Mouse (Mus musculus): Measurements from ENCODE around the gene Tmem59.
A peak's percentile ranks its signal among the peaks of the same experiment; 100 is the strongest.

Tmem59 gene

DNA sequence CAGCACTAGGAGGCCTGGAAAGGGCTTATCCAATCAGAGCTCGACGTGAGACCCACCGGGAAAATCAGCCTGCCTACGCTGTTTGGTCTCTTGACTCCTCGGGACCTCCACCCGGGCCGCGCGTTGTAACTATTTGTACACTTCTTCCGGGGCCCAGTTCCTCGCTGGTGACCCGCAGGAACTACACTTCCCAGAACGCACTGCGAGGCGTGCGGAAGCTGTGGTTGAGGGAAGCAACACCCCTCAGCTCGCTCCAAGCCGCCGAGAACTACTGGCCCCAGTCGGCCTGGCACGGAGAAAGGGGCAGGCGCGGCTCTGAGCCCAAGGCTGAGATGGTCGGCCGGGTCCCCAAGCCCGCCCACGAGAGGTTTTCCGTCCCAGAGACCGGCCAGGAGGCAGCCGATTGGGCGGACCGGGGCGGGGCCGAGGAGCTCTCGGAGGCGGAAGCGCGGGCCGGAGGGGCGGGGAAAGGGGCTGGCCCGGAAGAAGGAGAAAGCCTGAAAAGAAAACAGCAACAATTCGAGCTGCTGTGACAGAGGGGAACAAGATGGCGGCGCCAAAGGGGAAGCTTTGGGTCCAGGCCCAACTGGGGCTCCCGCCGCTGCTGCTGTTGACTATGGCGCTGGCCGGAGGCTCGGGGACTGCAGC lies at the start of gene Tmem59:
Gene Tmem59 (plus strand): TSS at position 218 of the 648 bp plus-strand sequence.
- DNase-seq (ENCODE audit: low spot score) = peak; percentile 96

DNA sequence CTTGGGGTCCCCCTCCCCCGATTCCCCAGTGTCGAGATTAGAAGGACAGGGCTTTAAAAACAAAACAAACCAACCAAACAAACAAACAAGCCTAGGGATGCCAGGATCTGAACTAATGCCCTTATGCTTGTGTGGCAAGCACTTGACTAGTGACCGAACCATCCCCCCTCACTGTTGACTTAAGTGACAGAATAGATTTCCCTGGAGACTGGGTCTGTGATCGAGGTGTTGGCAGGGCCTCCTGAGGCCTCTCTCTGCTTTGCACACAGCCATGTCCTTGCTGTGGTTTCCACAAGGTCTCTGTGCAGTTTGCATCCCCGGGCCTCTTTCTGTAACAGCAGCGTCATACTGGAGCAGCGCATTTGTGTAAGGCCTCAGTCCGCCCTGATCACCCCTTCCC lies 48.8 kb upstream of the Tmem59 start:
- DNase-seq (ENCODE audit: low spot score) = no peak

DNA sequence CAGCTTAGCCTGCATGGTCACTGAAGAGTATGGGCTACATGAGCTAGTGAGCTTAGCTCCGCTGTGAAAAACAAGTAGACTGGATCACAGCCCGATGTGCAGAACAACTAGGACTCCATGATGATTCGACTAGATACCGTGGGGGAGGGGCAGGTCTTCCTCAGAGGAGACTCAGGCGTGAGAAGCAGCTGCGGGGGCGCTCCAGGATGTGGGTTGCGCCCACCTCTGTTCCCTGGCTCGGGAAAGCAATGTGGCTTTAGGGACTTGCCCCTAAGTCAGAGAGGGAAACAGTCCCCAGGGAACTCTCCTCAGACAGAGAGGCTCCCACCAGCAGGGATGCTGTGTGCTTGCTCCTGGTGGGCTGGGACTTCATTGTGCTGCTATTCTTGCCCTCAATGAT lies 47.7 kb upstream of the Tmem59 start:
- no peak for DNase-seq (ENCODE audit: low spot score)

DNA sequence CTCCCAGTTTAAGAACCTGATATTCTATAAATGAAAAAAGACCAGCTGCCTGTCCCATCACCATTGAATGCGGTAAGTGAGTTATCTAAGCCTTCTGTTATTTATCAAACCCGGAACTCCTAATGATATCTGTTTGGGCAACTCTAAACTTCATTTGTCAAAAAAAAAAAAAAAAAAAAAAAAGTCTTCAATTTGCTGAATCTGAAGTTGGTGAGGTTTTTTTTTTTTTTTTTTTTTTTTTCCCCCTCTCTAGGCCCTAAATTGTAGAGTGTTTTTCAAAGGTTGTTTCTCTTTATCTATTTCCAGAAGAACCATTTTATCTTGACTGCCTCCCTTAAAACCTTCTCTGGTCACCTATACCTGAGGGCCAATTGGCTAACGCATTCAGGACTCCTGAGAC lies 43.3 kb upstream of the Tmem59 start:
- DNase-seq (ENCODE audit: low spot score) = no peak

DNA sequence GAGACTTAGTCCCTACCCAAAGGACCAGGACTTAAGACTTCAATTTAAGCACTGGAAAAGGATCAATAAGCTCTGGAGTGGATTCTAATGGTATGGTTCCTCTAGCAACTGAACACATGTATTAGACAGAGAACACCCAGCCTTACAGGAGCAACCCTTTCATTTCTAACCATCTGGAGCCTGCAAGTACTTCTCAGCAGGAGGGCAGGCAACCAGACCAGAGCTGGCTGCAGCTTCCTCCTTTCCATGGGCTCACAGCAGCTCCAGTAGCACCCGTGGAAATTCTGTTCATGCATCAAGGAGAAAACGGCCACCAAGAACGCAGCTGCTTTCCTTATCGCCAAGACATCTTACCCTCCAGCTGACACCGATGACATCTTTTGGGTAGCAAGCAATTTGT lies 42.5 kb upstream of the Tmem59 start:
- no peak for DNase-seq (ENCODE audit: low spot score)

DNA sequence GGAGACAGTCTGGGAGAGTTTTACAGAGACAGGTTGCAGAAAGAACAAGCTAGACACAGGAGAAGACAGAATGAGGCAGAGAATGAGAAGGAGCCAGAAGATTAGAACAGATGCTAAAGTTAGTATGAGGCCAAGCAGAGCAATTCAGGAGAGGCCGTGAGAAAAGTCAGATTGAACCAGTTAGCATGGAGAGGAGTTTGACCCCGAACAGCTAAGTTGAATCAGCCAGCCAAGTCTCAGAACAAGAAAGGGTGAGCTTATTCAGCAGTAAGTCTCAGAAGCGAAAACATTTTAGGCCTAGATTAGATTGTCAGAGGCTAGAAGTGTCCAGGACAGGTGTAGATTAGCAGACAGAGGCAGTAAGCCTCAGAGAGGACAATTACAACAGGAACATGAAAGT lies 41.7 kb upstream of the Tmem59 start:
- no peak for DNase-seq (ENCODE audit: low spot score)

DNA sequence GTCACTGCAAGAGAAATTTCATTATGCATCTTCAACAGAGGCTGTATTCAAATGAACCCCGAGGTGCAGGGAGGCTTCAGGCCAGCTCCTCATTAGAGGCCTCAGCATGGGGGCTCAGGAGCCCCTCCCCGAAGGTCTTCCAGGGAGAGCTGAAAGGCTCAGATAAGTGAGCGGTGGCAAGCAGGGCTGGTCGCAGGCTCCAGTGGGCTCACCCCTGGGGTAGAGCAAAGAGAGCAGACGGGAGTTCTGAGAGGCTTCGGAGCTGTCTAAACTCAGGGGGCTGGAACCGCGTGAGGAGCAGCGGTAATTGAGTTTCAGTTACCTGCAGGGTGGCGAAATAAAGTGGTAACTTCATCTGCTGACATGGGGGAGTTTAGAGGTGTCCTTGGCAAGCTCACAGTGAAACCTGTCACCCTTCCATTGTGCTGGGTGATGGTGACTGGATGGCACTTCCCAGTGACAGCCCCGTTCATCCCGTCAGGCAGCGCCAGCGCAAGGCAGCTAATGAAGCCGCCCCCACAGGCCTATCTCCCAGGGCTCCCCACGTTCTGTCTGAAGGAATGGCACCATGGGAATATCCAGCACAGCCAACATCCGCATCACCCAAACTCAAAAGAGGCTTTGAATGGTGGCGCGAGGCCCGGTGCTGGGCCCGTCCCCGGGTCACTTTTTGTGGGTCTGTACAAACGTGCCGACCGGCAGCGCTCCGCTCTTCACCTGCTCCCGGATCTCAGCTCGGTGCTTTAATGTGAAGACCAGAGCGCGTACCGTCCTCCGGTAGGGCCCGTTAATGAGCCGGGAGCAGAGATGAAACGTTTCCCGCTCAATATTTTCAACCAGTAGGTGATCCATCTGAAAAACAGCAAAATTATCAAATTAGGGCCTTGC lies 39.0 kb upstream of the Tmem59 start:
- DNase-seq (ENCODE audit: low spot score) = no peak

DNA sequence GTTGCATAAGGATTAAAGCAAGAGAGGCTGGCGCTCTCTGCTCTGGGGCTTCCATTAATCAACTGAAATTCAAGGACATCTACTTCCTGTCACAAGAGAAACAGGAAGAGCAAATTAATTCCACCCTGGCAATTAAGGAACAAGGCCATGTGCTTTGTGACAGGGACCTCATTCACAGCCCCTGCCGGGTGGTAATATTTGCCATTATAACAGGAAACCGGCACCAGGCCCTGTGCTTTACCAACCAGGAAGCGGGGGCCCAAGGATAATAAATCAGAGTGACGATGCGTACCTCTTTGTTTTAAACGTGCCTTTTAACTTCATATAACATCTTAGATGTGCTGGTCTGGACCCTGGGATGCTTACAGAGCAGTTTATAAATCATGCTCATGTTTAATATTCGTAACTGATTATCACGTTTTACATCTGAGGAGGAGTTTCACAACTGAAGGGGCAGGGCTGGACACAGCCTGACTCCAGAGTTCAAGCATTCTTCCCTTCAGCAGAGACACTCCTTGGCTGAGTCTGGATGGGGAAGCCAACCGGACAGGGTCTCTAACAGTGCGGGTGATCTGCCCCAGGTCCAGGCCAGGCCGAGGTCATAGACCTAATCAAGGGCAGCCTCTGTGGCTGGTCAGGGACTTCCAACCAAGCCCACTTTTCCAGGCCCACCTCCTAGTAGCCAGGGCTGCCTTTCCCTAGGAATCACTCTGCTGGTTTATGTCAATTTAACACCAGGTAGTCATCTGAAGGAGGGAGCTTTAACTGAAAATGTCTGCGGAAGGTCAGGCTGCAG lies 38.2 kb upstream of the Tmem59 start:
- no peak for DNase-seq (ENCODE audit: low spot score)

DNA sequence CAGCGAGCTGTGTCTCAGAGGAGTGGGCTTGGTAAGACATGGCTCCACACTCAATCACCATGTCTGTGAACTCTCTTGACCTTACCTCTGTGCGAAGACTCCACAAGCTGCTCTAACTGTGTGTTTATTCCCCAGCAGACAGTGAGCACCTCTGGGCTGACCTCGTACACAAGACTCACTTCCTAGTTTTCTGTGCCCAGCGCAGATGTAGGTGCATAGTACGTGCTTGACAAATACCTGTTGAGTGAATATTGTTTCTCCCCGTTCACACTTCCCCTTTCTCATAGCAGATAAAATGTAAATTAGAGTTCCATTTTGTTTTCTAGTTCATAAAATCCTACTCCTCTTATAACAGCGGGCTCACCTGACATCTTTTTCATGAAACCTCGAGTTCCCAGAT lies 34.7 kb upstream of the Tmem59 start:
- no peak for DNase-seq (ENCODE audit: low spot score)

DNA sequence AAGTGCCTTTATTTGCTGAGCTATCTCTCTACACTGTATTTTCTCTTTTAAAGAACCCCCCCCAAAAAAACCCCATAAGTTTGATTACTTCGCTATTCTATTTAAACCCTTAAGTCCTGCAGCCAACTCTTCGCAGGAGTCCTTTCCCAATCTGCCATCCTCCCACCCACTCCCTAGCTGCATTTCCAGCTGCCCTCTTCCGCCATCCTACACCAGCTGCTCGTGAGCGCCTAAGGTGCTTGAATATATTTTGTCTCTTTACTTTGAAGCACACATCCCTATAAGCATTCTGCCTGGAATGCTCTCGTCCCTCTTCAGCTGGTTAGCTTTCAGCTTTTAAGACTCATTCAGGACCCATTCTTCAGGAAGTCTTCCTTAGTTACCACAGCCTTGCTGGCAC lies 27.2 kb upstream of the Tmem59 start:
- no peak for DNase-seq (ENCODE audit: low spot score)

DNA sequence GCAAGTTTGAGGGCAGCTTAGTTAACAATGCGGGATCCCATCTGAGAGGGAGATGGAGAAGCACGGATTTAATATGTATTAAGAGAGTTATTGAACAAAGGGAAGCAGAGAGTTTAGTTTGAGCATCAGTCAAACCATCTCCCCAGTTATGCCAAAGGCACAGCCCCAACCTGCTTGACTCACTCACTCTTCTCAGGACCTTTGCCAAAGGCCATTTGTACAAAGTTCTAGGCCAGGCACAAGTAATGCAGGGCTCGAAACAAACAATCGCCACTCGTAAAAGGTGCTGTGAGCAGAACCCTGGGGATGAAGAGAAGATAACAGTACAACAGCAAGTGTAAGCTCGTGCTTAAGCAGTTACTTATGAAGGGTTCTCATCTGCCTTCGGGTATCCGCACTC lies 25.6 kb upstream of the Tmem59 start:
- no peak for DNase-seq (ENCODE audit: low spot score)

DNA sequence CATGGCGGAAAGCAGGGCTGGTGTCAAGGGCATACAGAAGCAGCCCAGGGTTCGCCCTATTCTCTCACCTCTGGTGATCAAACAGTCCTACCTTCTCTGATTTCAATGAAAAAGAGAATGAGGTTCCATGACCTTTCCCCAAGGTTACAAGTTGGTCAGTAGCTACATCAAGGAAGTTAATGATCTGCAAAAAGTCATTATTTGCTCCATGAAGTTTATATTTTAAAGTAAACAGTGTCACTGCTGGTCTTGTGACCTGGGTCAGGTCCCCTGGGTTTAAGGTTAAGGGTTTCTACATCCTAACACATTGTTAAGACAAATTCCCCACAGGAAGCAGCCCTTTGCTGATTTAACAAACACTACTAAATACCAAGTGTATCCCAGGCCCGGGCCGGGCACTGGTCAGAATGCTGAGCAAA lies 21.2 kb upstream of the Tmem59 start:
- no peak for DNase-seq (ENCODE audit: low spot score)

DNA sequence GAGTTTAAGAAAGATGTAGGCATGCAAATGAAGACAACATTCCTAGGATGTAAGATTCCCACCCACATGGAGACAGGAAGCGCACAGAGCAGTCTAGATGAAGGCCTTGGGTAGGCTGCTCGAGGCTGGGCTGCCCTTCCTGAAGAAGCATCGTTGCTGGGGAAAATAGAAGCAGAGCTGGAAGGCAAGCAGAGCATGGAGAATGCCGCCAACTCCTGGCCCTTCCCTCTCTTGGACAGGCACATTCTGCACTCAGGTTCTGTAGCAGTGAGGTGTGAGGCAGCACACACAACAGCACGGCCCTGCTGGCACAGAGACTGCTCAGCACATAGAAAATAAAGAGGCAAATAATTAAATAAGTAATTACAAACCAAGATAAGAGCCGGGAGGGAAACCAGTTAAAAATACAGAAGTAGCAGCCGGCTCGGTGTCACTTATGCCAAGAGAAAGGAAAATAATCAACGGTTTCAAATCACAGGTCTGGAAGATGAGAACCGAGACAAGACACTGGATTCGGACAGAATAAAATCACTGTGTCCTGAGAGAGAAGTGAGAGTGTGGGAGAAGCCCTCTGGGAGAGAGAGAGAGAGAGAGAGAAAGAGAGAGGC lies 18.9 kb upstream of the Tmem59 start:
- DNase-seq (ENCODE audit: low spot score) = no peak

DNA sequence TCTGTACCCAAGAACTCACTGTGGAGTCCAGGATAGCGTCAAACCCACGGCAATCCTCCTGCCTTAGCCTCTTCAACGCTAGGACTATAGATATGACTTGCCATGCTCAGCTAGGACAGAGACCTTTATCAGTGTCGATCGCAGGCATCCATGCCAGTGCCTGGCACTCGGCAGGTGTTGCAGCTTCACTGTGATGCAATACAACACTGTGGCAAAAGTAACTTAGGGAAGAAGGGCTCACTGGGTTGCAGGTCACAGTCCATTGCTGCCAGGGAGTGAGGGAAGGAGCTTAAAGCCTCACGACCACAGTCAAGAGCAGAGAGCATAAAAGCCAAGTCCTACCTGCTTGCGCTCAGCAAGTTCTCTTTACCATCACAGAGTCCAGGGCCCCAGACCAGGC lies 18.0 kb upstream of the Tmem59 start:
- no peak for DNase-seq (ENCODE audit: low spot score)

DNA sequence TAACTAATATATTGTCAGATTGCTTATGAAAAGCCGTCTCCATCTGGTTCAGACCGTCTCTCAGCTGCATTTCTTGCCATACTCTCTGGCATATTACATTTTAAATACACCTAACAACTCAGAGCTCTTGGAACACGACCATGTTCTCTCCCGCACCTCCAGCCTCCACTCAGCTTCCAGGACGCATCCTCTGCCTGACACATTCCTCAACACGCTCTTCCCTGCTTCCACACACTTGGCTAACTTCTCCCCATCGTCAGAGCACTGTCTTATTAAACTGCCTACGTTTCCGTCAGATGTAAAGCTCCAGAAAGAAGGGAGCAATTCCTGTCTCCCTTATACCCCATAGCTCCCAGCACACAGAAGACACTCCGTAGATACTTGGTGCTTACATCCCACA lies 14.9 kb upstream of the Tmem59 start:
- no peak for DNase-seq (ENCODE audit: low spot score)

DNA sequence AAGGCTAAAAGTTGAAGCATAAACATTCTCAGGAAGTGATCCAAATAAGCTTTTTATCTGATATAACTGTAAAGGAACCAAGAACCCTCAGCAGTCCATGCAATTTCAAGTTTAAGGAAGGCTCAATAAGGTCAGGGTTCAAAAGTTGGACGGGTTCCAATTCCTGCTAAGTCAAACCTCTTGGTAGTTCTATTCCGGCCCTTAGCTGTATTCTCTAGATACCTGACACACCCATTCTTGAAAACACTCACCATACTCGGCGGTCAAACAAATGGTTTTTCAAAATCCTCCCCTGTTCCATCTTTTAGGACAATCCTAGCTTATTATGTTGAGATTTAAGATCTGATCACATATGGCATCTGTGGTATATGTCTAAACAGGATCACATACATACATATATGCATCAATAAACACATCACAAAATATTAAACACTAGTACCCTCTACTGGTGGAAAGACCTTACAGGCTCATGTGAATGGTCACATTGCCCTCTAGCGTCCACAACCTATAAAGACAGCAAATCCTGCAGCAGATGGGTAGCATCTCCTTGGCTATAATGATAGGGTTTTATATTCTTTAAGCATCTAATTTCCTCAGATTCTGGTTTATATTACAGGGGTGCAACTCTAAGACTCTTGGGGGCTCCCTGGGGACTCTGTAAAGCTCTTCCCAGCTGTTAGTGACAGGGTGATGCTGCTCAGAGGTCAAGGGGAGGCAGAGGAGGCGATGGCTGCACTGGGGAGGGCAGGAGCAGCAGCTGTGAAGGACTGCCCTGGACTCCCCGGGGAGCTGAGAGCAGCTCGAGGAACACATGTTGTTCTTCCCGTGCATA lies 14.2 kb upstream of the Tmem59 start:
- peak; percentile 51 for DNase-seq (ENCODE audit: low spot score)

DNA sequence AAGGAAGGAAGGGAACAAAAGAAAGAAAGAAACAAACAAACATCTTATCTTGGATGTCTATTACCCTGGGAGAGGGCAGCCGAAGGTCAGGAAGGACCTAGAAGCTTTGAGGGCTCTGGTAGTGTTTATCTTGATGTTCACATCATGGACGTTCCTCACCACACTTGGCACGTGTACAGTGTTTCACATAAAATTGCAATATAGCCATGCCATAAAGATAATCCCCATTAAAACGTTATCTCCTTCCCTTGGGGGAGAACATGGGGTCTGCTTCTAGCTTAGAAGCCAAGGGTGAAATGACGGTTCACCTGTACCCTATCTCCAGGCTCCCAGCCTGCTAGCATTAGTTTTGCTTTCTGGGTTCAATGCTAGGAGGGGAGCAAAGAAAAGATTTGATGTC lies 11.5 kb upstream of the Tmem59 start:
- no peak for DNase-seq (ENCODE audit: low spot score)

DNA sequence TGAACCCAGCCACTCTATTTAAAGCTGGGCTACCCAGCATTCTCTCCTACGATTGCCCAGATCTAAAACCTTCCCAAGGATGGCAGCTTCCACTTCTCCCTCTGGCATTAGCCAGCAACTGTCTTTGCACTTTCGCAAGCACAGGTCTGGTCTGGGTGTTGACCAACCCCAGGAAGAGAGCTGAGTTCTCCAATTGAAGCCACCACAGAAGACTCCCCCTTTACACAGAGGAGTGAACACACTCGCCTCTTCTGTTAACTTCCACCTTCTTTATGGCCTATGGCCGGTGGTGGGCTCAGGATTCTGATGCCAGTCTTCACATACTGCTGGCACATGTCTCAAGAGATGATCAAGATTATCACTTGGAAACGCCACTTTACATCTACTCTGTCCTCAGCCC lies 10.4 kb upstream of the Tmem59 start:
- DNase-seq (ENCODE audit: low spot score) = no peak

DNA sequence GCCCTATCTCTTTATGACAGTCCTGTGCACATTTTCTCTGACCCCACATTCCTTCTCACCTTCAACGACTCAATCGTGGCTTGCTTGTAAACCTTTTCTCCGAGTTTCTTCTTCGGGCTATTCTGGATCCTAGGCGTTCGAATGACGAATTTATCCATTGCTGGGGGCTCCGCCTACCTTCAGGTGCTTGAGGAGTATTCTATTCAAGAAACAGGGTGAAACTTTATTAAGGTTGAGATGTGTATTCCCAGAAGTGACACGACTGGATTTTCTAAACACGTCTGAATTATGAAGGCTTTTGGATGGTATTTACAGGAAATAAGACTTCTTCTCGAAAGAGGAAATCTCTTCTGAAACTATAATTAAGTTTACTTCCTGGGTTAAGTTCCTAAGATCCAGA lies 693 bp upstream of the Tmem59 start:
- DNase-seq (ENCODE audit: low spot score) = no peak

DNA sequence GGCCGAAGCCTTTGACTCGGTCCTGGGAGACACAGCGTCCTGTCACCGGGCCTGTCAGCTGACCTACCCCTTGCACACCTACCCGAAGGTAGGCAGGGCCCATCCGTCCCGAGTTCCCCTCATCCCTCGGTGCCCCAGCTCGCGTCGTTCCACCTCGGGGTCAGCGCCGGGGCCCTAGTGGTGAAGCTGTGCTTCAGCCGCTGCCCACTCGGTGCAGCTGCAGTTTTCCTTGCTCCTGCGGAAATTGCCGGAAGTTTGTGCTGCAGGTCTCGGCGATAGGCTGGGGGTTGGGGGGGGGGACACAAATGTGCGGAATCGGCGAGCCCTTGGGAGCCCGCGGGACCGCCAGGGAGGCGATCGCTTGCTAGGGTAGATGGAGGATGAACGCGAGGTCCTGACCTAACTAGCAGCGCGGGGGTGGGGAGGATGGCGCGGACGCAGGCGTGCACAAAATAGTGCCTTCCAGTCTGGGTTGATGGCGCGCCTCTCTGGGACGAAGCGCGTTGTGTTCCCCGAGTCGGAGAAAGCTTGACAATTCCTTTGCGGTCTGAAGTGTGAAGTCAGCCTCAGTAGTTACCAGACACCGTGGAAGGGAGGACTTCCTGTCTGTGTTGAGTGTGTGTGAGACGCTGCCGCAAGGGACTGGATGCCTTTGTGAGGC lies 761 bp downstream of the Tmem59 start, which contains the start of gene Tceanc2:
Gene Tceanc2 (minus strand): TSS at position 287 of the 661 bp plus-strand sequence.
- peak; percentile 39 for DNase-seq (ENCODE audit: low spot score)

DNA sequence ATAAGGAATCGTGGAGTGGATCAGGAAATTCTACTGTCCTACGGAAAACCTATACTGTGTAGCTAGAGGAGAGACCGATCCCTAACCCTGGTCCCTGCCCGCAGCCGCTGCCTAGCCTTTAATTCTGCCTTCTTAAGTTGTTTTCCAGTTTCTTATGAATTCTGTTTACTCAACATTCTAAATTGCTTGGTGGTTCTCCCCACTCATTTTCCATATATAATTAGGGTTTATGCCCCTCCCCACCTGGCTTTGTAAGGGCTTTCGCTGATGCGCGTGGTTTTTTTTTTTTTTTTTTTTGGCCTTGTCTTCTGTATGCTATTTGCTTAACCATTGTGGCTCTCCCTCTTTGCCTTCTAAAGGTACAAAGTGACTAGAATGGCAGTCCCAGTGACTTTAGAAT lies 1.4 kb downstream of the Tmem59 start:
- DNase-seq (ENCODE audit: low spot score) = no peak
